Comparison of ENCODE assay signal across 22 mouse cellular contexts in the genomic region with DNA sequence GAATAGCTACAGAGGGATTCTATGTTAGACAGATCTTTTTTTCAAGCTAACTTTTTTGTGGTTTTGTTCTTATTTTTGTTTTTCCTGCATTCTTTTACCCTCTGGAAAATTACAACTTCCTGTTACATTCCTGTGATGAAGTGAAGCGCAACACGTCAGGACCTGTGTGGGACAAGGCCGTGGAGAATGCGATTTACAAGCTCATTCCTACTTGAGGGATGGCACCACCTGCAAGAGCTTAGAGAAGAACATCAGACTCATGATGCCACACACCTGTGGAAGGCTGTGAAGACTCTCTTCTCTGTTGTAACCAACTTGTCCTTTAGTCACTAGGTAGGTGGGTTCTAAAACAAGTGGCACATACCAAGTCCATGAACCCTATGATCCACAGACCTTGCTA. TPM values are rescaled to one million over a fixed set of nuclear protein-coding genes. Genes with fewer than 3 reads are reported as not detected.
DNase-seq lines count a peak whose midpoint lies in the region; ATAC-seq and TF ChIP-seq lines count a peak whose summit lies in the region.
"Had no signal": no experiment of that assay in that cellular context is flagged by ENCODE, and none has a peak within 500 bp of the region (broad histone marks: within the 10 kb centered on the region; RNA-seq: fewer than 3 reads in every experiment).

No protein-coding gene starts in this region.

- no peak overlapping the region for H3K27ac ChIP-seq in kidney, embryonic 16.5 days (ENCODE audit: low read length)
- H3K27ac ChIP-seq: embryonic facial prominence, embryonic 15.5 days; forebrain, embryonic 10.5 days; gastrocnemius, adult 2 months; hindbrain, embryonic 10.5 days; hindbrain, embryonic 14.5 days; intestine, embryonic 15.5 days had no signal

- 34% methylated on average over 4 of the region's 4 CpGs for WGBS in kidney, embryonic 16.5 days

- H3K27me3 ChIP-seq in kidney, embryonic 16.5 days (ENCODE audit: insufficient read depth, low read length): no peaks in the 10 kb centered on the region
- no peaks in the 10 kb centered on the region for H3K27me3 ChIP-seq in Patski
- H3K27me3 ChIP-seq: embryonic facial prominence, embryonic 15.5 days; heart, embryonic 12.5 days; intestine, embryonic 15.5 days had no signal

- in situ Hi-C loops in Patski (cut with MboI; ENCODE audit: low pct_unique_long_range_greater_than_20kb): no loop called here

- peak; percentile 19 for DNase-seq in embryo, embryonic 10.5 days (ENCODE audit: low spot score)
- no peak for DNase-seq in embryo, embryonic 10 days (ENCODE audit: low spot score)
- no peak for DNase-seq in kidney, postnatal 25 days
- no peak for DNase-seq in Patski (ENCODE audit: low read depth, low spot score)
- DNase-seq in mesoderm, embryonic 11.5 days (ENCODE audit: low read depth, low spot score): peak; percentile 34
- DNase-seq in cerebellum, adult 8-10 months: no peak
- DNase-seq: adrenal gland, postnatal 14 days; B cell, adult 2 months; cerebellum, adult 11-12 months; cerebellum, adult 9-11 months; gastrocnemius, adult 2 months; gastrocnemius, postnatal 25 days had no signal

- no peaks in the 10 kb centered on the region for H3K9me3 ChIP-seq in kidney, embryonic 16.5 days (ENCODE audit: low read length)
- H3K9me3 ChIP-seq: embryonic facial prominence, embryonic 15.5 days; forebrain, embryonic 10.5 days; heart, embryonic 12.5 days; hindbrain, embryonic 10.5 days; intestine, embryonic 15.5 days had no signal

- no peak overlapping the region for H3K9ac ChIP-seq in kidney, embryonic 16.5 days (replicated peaks; ENCODE audit: low read length)
- H3K9ac ChIP-seq: embryonic facial prominence, embryonic 15.5 days; heart, embryonic 12.5 days; hindbrain, embryonic 14.5 days; intestine, embryonic 15.5 days had no signal

- no peak overlapping the region for H3K4me3 ChIP-seq in kidney, embryonic 16.5 days (ENCODE audit: low read length)
- H3K4me3 ChIP-seq: embryonic facial prominence, embryonic 15.5 days; erythroblast, embryonic 14.5 days; forebrain, embryonic 10.5 days; gastrocnemius, adult 2 months; heart, embryonic 12.5 days; hindbrain, embryonic 10.5 days; intestine, embryonic 15.5 days had no signal

- H3K4me1 ChIP-seq in kidney, embryonic 16.5 days (ENCODE audit: insufficient read depth, low read length): no peaks in the 10 kb centered on the region
- H3K4me1 ChIP-seq: embryonic facial prominence, embryonic 15.5 days; forebrain, embryonic 10.5 days; heart, embryonic 12.5 days; hindbrain, embryonic 10.5 days; intestine, embryonic 15.5 days had no signal

- TF ChIP-seq CTCF in Patski (IDR thresholded peaks at IDR 0.05): no peak

- CTCF ChIA-PET in Patski (lab: Charles Lee): interaction anchor here (1.6 kb wide), 1 partner anchor 9 kb away, joined by 4 read pairs; no protein-coding TSS in a partner anchor

- no peaks in the 10 kb centered on the region for H3K36me3 ChIP-seq in kidney, embryonic 16.5 days (ENCODE audit: insufficient read depth, low read length)
- H3K36me3 ChIP-seq: embryonic facial prominence, embryonic 15.5 days; forebrain, embryonic 10.5 days; heart, embryonic 12.5 days; hindbrain, embryonic 10.5 days; intestine, embryonic 15.5 days had no signal

- no peak overlapping the region for H3K4me2 ChIP-seq in kidney, embryonic 16.5 days (replicated peaks; ENCODE audit: low read depth, low read length)
- H3K4me2 ChIP-seq: embryonic facial prominence, embryonic 15.5 days; heart, embryonic 12.5 days; hindbrain, embryonic 14.5 days; intestine, embryonic 15.5 days had no signal

- ATAC-seq in kidney, embryonic 16.5 days (ENCODE audit: low FRiP score, low TSS enrichment): peak; percentile 63; the same call in 1 of the 2 replicates
- peak; percentile 31 for ATAC-seq in Patski
- ATAC-seq: activated CD4-positive, CD25-positive, alpha-beta regulatory T cell, adult 4 months; forebrain, embryonic 14.5 days; intestine, embryonic 15.5 days had no signal

- POLR2A ChIA-PET in Patski (lab: Charles Lee): no interaction called here

RNA-seq across cellular contexts. Expression of a gene that starts 26.0 kb away (rescaled TPM):
- 0.66 and 0.87 TPM in 2 replicates for polyA plus RNA-seq in kidney, embryonic 16.5 days (2015; fragmentation: Nextera tagmentation; extraction: Ambion mirVana)
- polyA plus RNA-seq in Patski (2021): not detected
- polyA plus RNA-seq: activated CD4-positive, CD25-positive, alpha-beta regulatory T cell, adult 4 months; erythroblast, embryonic 14.5 days; forebrain, embryonic 14.5 days; intestine, embryonic 15.5 days had no signal

Comparison
In these comparisons a context has a peak if more than half of its experiments do, and no peak if none do; other contexts are left out.
1. DNase-seq: peak in embryo, embryonic 10.5 days (single experiment) and mesoderm, embryonic 11.5 days (single experiment); none in embryo, embryonic 10 days (single experiment), kidney, postnatal 25 days (0 of 2), Patski (single experiment) and cerebellum, adult 8-10 months (single experiment).